Mouse (Mus musculus) stomach, embryonic 15.5 days (tissue): Measurements from ENCODE around the gene Uimc1. TPM values are rescaled to one million over a fixed set of nuclear protein-coding genes. Genes with fewer than 3 reads are reported as not detected.

Source experiments
- ATAC-seq: fragments of 200-750 bp; cut with Nextera tagmentation; 2 replicates; pipeline ENCODE4 v1.8.0; 2017; ENCODE audit warnings: low read depth, moderate number of reproducible peaks, moderate TSS enrichment; ENCODE audit not compliant: insufficient read depth, low FRiP score
- H3K27ac ChIP-seq: fragments of 300-500 bp; sonication (generic); 2 replicates; pipeline ENCODE4 v1.5.1; 2015; ENCODE audit warnings: mild to moderate bottlenecking, inconsistent platforms
- H3K27me3 ChIP-seq: fragments of 300-500 bp; sonication (generic); replicated peaks from 2 replicates; pipeline ENCODE4 v1.6.1; 2015; ENCODE audit warnings: inconsistent platforms
- H3K36me3 ChIP-seq: fragments of 300-500 bp; sonication (generic); 2 replicates; pipeline ENCODE4 v1.6.1; 2015; ENCODE audit warnings: inconsistent platforms
- H3K4me1 ChIP-seq: fragments of 300-500 bp; sonication (generic); 2 replicates; pipeline ENCODE4 v1.6.1; 2015; ENCODE audit warnings: inconsistent platforms
- H3K4me2 ChIP-seq: fragments of 300-500 bp; sonication (generic); 2 replicates; pipeline ENCODE4 v1.6.1; 2015; ENCODE audit warnings: mild to moderate bottlenecking, inconsistent platforms
- H3K4me3 ChIP-seq: fragments of 300-500 bp; sonication (generic); replicated peaks from 2 replicates; pipeline ENCODE4 v1.5.1; 2015; ENCODE audit warnings: inconsistent platforms
- H3K9ac ChIP-seq: fragments of 300-500 bp; sonication (generic); 2 replicates; pipeline ENCODE4 v1.6.1; 2015; ENCODE audit warnings: inconsistent platforms
- H3K9me3 ChIP-seq: fragments of 300-500 bp; sonication (generic); 2 replicates; pipeline ENCODE4 v1.6.1; 2016; ENCODE audit warnings: inconsistent platforms
- WGBS: fragments of 180-500 bp; shearing (Covaris S2); methylation state at CpG from one replicate; pipeline ENCODE4 v1.1.7; 2015; 5-methylcytosine and 5-hydroxymethylcytosine counted together
- polyA plus RNA-seq: library from polyadenylated mRNA; unstranded; fragments of >200 nt; fragmentation: Nextera tagmentation; extraction: Ambion mirVana; gene quantifications from 2 replicates; pipeline ENCODE4 v1.2.1, GENCODE M21; 2015

Gene Uimc1
- polyA plus RNA-seq, result 21.4 and 29.4 TPM in 2 replicates

DNA sequence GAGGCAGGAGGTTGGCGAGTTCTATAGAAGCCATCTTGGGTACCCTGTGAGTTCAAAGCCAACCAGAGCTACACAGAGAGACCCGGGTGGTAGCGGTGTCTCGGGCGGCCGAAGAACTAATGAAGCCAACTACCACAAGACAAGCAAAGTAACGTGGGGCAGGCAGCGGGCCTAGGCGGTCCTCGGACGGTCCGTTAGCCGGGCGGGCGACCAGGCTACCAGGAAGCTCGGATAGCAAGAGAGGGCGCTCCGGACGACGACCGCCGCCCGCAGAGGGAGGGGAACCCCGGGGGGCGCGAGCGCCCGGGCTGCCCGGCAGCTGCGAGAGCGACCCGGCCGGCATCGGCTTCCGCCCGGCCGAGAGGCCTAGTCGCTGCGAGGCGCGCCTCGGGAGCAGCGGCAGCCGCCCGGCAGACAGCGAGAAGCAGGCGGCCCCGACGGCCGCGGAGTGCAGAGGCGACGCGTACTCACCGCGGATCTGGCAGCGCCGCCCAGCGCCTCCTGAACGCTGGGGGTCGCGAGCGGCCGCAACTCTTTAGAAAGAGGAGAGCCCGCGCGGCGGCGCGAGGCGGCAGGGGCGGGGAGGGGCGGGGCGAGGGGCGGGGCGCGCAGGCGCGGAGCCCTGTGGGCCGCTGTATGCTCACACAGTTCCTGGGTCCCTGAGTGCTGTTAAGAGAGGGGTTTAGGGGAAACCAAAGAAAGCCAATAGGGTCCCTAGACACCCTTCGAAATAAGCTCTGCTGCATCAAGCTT is at the start of gene Uimc1:
Gene Uimc1, minus strand, starts transcription at position 575 of the 753 bp plus-strand sequence.
- Histone ChIP-seq H3K27me3 (no peaks in the 10 kb centered on the region), H3K9me3 (no peaks in the 10 kb centered on the region), H3K9ac (peak within 1 kb of the TSS; percentile 89), H3K4me2 (peak within 1 kb of the TSS; percentile 70), H3K36me3 (no peaks in the 10 kb centered on the region), H3K4me1 (no peaks in the 10 kb centered on the region; the same call in 1 of the 2 replicates), H3K4me3 (peak within 1 kb of the TSS; percentile 90), H3K27ac (peak within 1 kb of the TSS; percentile 93)
- ATAC-seq, result peak; percentile 90
- under 1% methylated on average over 70 of the region's 81 CpGs for WGBS

DNA sequence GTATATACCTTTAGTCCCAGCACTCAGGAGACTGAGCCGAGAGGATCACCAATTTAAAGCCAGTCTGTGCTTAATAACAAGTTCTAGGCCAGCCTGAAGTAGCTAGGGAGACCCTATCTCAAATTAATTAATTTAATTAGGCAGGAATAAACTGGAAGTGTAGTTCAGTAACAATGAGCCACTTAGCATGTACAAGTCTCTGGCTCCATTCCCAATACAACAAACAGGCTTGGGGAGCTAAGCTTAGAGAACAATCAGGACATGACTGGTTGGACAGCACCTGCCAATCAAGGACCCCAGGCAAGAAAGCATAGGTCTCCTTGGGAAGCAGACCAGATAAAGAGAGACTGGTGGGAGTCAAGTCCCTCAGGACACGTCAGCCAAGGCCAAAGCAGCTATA is 40.2 kb upstream of the Uimc1 start:
- no peaks in the 10 kb centered on the region for H3K9me3 ChIP-seq
- H3K27ac ChIP-seq, result no peak overlapping the region
- H3K4me3 ChIP-seq, result no peak overlapping the region
- 0 out of 2 replicates have a peak, but pooled peaks cover 3% of the 10 kb centered on the region for H3K4me1 ChIP-seq
- no peak overlapping the region for H3K9ac ChIP-seq
- H3K36me3 ChIP-seq, result no peaks in the 10 kb centered on the region
- no peak overlapping the region for H3K4me2 ChIP-seq
- H3K27me3 ChIP-seq, result no peaks in the 10 kb centered on the region
- 73% methylated on average over 2 of the region's 2 CpGs for WGBS
- no peak for ATAC-seq

DNA sequence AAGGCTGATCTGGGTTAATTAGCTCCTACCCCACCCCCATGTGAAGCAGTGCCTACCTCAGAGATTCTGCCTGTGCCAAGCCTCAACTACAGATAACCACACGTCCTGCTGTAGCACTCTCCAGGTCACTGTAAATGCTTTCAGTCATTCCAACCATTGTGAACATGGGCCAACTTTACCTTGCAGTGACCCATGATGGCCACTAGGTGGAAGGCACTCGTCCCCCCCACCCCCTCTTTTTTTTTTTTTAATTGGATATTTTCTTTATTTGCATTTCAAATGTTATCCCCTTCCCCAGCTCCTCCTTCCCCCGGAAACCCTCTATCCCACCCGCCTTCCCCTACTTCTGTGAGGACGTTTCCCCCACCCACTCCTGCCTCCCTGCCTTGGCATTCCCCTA is 35.3 kb upstream of the Uimc1 start:
- 9% methylated on average over 5 of the region's 5 CpGs for WGBS
- H3K36me3 ChIP-seq, result 0 out of 2 replicates have a peak, but pooled peaks cover 16% of the 10 kb centered on the region
- ATAC-seq, result peak; percentile 43; the same call in 1 of the 2 replicates
- 0 out of 2 replicates have a peak overlapping the region, but pooled peaks have one; percentile 21 for H3K4me2 ChIP-seq
- no peaks in the 10 kb centered on the region for H3K9me3 ChIP-seq
- H3K27ac ChIP-seq, result no peak overlapping the region
- H3K4me3 ChIP-seq, result no peak overlapping the region
- H3K9ac ChIP-seq, result no peak overlapping the region
- no peaks in the 10 kb centered on the region for H3K27me3 ChIP-seq
- 0 out of 2 replicates have a peak, but pooled peaks cover 5% of the 10 kb centered on the region for H3K4me1 ChIP-seq

DNA sequence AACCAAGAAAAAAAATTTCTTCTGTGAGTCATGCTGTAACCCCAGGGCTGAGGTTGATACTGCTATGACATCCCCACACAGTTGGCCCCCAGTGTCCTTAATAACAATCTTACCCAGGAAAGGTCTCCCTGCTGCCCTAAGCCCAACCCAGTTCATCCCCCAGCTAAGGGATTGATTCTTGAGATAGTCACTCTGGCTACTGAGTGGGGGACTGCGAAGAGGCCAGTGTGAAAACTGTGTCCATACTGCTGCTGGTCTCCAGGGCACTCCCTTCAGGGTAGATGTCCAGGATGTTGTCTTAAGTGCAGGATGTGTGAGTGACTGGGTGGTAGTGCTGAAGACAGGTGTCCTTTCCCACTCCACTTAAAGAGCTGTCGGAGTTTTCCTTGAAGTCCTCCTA is 33.3 kb upstream of the Uimc1 start, which contains the start of gene Gm17617:
Gene Gm17617, minus strand, starts transcription at position 101 of the 400 bp plus-strand sequence.
- 97% methylated on average over 2 of the region's 2 CpGs for WGBS
- Histone ChIP-seq H3K27ac (no peak within 1 kb of the TSS), H3K4me3 (no peak within 1 kb of the TSS), H3K27me3 (no peaks in the 10 kb centered on the region), H3K4me2 (no peak within 1 kb of the TSS), H3K9ac (no peak within 1 kb of the TSS), H3K9me3 (no peaks in the 10 kb centered on the region), H3K4me1 (0 out of 2 replicates have a peak, but pooled peaks cover 5% of the 10 kb centered on the region), H3K36me3 (0 out of 2 replicates have a peak, but pooled peaks cover 21% of the 10 kb centered on the region)
- no peak for ATAC-seq

DNA sequence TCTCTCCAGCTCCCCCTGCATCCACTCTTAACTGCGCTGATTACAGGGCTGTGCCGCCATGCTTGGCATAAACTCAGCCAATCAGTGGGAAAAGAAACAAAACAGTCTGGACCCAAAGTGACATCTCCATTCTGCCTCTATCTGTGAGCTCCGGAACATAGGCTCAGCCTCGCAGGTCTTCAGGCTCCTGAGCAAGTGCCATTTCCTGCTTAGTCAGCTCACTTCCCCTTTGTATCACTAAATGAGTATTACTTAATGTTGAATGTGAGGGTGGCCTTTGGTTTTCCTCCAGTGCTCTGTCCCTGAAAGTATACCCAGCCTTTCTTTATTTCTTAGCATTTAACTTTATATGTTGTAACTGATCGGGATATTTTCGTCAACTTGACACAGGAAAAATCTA is 24.8 kb upstream of the Uimc1 start:
- H3K9me3 ChIP-seq, result no peaks in the 10 kb centered on the region
- 86% methylated on average over 6 of the region's 6 CpGs for WGBS
- no peak for ATAC-seq
- H3K9ac ChIP-seq, result no peak overlapping the region
- H3K36me3 ChIP-seq, result peaks cover 34% of the 10 kb centered on the region
- no peak overlapping the region for H3K4me2 ChIP-seq
- no peak overlapping the region for H3K27ac ChIP-seq
- H3K4me3 ChIP-seq, result no peak overlapping the region
- no peaks in the 10 kb centered on the region for H3K4me1 ChIP-seq
- no peaks in the 10 kb centered on the region for H3K27me3 ChIP-seq

DNA sequence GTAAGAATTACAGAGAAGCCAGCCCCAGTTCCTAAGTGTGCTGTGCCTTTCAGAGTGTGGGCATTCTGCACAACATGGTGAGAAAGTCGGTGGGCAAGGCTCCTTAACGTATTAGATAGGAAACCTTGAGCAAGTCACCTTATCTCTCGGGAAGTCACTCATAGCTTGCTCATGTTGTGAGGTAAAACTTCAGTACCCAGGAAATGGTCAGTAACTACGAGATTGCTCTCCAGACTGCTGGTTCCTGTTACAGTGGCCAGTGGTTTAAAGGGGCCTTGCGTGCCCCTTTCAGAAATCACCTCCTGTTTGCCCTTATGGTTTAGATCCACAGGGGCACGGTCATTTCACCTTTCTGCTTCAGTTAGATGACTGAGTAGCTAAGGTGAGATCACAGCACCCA is 14.3 kb upstream of the Uimc1 start:
- no peak overlapping the region for H3K4me3 ChIP-seq
- no peak overlapping the region for H3K4me2 ChIP-seq
- no peak for ATAC-seq
- H3K27me3 ChIP-seq, result no peaks in the 10 kb centered on the region
- no peaks in the 10 kb centered on the region for H3K4me1 ChIP-seq
- no peak overlapping the region for H3K9ac ChIP-seq
- H3K27ac ChIP-seq, result no peak overlapping the region
- no peaks in the 10 kb centered on the region for H3K9me3 ChIP-seq
- 78% methylated on average over 6 of the region's 6 CpGs for WGBS
- peaks cover 21% of the 10 kb centered on the region for H3K36me3 ChIP-seq

DNA sequence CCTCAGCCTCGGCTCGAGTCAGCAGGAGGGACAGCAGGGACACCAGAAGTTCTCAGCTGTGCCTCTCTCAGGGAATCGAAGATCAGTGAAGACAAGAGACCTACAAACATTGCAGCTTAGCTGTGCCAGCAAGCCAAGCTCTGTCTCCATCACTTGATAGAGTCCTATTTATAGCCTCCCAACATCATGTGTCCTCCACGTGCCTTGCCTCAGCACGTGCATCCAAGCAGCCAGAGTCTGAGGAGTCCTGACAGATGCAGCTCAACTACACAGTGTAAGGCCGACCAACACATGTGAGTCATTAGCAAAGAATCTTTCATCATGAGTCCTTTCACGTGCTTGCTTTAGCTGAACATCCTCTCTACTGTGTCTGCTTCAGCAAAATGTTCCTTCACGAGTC is 7.6 kb upstream of the Uimc1 start:
- Histone ChIP-seq H3K4me2 (no peak overlapping the region), H3K9ac (no peak overlapping the region), H3K27me3 (no peaks in the 10 kb centered on the region), H3K4me1 (peaks cover 6% of the 10 kb centered on the region), H3K36me3 (0 out of 2 replicates have a peak, but pooled peaks cover 4% of the 10 kb centered on the region), H3K4me3 (no peak overlapping the region), H3K27ac (no peak overlapping the region), H3K9me3 (no peaks in the 10 kb centered on the region)
- 90% methylated on average over 8 of the region's 8 CpGs for WGBS
- ATAC-seq, result no peak

DNA sequence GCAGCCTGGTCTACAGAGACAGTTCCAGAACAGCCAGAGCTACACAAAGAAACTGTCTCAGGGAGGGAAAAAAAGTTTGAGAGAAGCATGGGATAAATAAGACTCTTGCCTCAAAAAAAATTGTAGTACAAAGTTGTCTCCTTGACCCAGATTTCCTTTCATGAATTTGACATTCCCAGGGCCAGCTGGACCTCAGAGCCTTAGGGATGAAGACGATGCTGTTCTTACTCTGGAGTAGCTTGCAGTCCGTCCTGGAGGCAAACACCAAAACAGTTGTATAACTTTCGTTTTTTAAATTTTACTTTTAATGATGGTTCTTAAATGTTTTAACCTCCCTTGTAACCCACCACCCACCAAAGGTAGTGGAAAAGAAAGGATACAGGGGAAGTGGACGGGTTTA is 7.0 kb upstream of the Uimc1 start:
- Histone ChIP-seq H3K36me3 (0 out of 2 replicates have a peak, but pooled peaks cover 4% of the 10 kb centered on the region), H3K9ac (no peak overlapping the region), H3K27me3 (no peaks in the 10 kb centered on the region), H3K4me1 (peaks cover 6% of the 10 kb centered on the region), H3K4me2 (no peak overlapping the region), H3K9me3 (no peaks in the 10 kb centered on the region), H3K4me3 (no peak overlapping the region), H3K27ac (no peak overlapping the region)
- ATAC-seq, result no peak
- WGBS, result 94% methylated on average over 4 of the region's 4 CpGs

DNA sequence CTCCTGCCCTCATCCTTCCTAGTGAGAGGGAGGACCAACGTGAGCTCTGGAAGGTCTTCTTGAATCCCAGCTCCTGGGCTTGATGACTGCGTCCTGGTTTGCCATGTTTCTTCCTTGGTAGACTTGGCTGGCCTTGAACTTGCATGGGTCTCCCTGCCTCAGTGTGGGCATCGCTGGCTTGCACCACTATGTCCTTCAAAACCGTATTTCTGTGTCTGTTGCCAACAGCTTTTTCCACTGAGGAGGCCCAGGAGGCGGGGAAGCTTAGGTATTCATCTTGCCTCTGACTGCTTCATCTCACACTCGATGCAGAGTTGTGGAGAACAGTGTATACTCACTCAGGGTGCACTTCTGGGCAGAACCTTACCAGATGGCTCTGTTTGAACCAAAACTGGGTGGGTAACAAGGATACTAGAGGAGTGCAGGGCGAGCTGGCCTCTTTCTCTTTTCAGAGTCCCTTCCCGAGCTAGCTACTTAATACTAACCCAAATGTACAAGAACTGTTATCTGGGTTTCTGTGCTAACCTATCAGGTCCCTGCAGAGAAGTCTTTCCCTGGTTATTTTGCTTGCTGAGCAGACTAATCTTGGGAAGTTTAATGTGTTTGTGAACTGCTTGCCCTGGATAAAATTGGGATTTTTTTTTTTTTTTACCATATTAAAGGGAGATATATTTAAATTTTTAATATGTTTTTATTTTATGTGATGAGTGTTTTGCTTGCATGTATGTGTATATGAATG is 6.0 kb upstream of the Uimc1 start:
- Histone ChIP-seq H3K36me3 (0 out of 2 replicates have a peak, but pooled peaks cover 4% of the 10 kb centered on the region), H3K27ac (peak overlapping the region; percentile 85; the same call in 1 of the 2 replicates), H3K4me3 (peak overlapping the region; percentile 84), H3K9me3 (no peaks in the 10 kb centered on the region), H3K4me1 (peaks cover 6% of the 10 kb centered on the region), H3K4me2 (peak overlapping the region; percentile 68), H3K27me3 (no peaks in the 10 kb centered on the region), H3K9ac (peak overlapping the region; percentile 73)
- WGBS, result 20% methylated on average over 8 of the region's 8 CpGs
- no peak for ATAC-seq

DNA sequence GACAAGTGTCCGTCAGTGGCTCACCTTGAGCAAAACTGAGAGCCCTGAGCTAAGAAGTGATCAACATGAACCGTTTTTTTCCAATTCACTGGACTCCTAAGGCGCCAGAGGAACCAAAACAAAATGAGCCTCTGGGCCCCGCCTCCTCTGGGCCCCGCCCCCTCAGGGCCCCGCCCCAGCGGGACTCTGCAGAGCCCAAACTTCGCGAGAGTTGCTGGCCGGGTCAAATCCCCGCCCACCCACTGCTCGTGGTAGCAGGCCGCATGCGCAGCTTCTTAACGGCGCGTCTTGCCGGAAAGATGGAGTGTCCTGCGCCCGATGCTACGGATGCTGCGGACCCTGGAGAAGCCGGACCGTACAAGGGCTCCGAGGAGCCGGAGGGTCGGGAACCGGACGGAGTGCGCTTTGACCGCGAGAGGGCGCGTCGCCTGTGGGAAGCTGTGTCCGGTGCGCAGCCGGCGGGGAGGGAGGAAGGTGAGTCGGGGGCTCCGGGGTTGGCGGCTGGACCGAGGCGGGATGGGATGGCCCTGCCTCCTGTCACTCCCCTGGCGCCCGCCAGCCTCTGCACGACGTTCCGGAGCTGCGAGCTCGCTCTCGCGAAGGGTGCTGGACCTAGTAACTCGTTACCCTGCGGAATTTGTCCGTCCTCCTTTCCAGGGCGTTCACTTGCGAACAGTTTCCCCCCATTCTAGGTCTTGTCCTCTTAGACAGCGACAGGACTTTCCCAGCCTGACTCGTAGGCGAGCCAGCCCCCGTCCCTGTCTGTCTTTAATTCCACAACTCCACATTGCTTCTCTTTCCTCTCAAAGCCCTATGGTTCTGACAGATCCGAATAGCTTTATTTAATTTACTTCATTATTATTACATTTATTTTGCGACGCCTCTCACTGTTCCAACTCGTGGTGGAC is 5.2 kb upstream of the Uimc1 start, which contains the start of gene Zfp346:
Gene Zfp346, plus strand, starts transcription at position 267 of the 908 bp plus-strand sequence.
- peak; percentile 94 for ATAC-seq

DNA sequence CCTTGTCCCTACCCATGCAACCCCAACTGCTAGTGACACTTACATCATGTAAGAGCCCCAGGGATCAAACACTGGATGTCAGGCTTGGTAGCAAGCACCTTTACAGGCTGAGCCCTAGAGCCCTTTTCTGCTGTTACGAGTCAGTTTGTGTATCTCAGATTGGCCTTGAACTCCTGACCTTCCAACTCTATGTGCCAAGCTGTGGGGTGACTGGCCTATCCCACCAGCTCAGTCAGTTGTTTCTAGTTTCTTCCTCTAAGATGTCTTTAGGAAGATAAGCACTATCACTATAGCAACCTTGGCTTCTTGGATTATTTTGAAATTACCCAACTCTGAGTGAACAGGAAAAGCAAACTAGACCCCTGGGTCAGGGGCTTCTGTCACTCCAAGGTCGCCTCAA is 3.3 kb upstream of the Uimc1 start:
- WGBS, result 52% methylated on average over 2 of the region's 2 CpGs
- no peak overlapping the region for H3K4me3 ChIP-seq
- no peak for ATAC-seq

More for the DNA sequence above, 5.2 kb upstream of the Uimc1 start, which contains the start of gene Zfp346:
- H3K4me3 ChIP-seq, result peak within 1 kb of the TSS; percentile 84
- H3K9ac ChIP-seq, result peak within 1 kb of the TSS; percentile 73
- H3K9me3 ChIP-seq, result no peaks in the 10 kb centered on the region
- peak within 1 kb of the TSS; percentile 85 for H3K27ac ChIP-seq
- peaks cover 6% of the 10 kb centered on the region for H3K4me1 ChIP-seq
- H3K4me2 ChIP-seq, result peak within 1 kb of the TSS; percentile 68
- H3K36me3 ChIP-seq, result 0 out of 2 replicates have a peak, but pooled peaks cover 2% of the 10 kb centered on the region
- no peaks in the 10 kb centered on the region for H3K27me3 ChIP-seq
- under 1% methylated on average over 66 of the region's 66 CpGs for WGBS

More for the DNA sequence above, 3.3 kb upstream of the Uimc1 start:
- H3K9ac ChIP-seq, result no peak overlapping the region
- H3K36me3 ChIP-seq, result 0 out of 2 replicates have a peak, but pooled peaks cover 2% of the 10 kb centered on the region
- H3K27me3 ChIP-seq, result no peaks in the 10 kb centered on the region
- peaks cover 6% of the 10 kb centered on the region for H3K4me1 ChIP-seq
- H3K27ac ChIP-seq, result no peak overlapping the region
- no peak overlapping the region for H3K4me2 ChIP-seq
- no peaks in the 10 kb centered on the region for H3K9me3 ChIP-seq
